Mouse (Mus musculus) liver, embryonic 11.5 days (tissue): ENCODE results near the gene Eps8l2. TPM values are rescaled to one million over a fixed set of nuclear protein-coding genes. Genes with fewer than 3 reads are reported as not detected.
A peak's percentile ranks its signal among the peaks of the same experiment; 100 is the strongest.

Source experiments
- ATAC-seq: fragments of 200-750 bp; cut with Nextera tagmentation; replicated peaks from 2 replicates; pipeline ENCODE4 v1.8.0; 2017; ENCODE audit warnings: moderate number of reproducible peaks, mild to moderate bottlenecking, moderate TSS enrichment, moderate library complexity; ENCODE audit not compliant: low FRiP score
- DNase-seq: peaks from one replicate; pipeline ENCODE4 v3.0.0-alpha.2; 2017; ENCODE audit warnings: low spot score
- H3K27ac ChIP-seq: fragments of 300-500 bp; sonication (generic); 2 replicates; pipeline ENCODE4 v1.5.1; 2014; ENCODE audit warnings: mild to moderate bottlenecking, low read depth, low read length, control low read depth
- H3K27me3 ChIP-seq: fragments of 300-500 bp; sonication (generic); replicated peaks from 2 replicates; pipeline ENCODE4 v1.6.1; 2014; ENCODE audit warnings: low read length, mixed read lengths; ENCODE audit not compliant: control insufficient read depth, insufficient read depth
- H3K36me3 ChIP-seq: fragments of 300-500 bp; sonication (generic); 2 replicates; pipeline ENCODE4 v1.6.1; 2014; ENCODE audit warnings: mild to moderate bottlenecking, low read length, moderate library complexity, mixed read lengths; ENCODE audit not compliant: control insufficient read depth, insufficient read depth
- H3K4me1 ChIP-seq: fragments of 300-500 bp; sonication (generic); replicated peaks from 2 replicates; pipeline ENCODE4 v1.6.1; 2014; ENCODE audit warnings: low read length, mixed read lengths; ENCODE audit not compliant: control insufficient read depth, insufficient read depth
- H3K4me2 ChIP-seq: fragments of 300-500 bp; sonication (generic); 2 replicates; pipeline ENCODE4 v1.6.1; 2014; ENCODE audit warnings: mild to moderate bottlenecking, control low read depth, moderate library complexity
- H3K4me3 ChIP-seq: fragments of 300-500 bp; sonication (generic); 2 replicates; pipeline ENCODE4 v1.5.1; 2014; ENCODE audit warnings: low read depth, low read length, control low read depth
- H3K9ac ChIP-seq: fragments of 300-500 bp; sonication (generic); 2 replicates; pipeline ENCODE4 v1.6.1; 2014; ENCODE audit warnings: low read depth, low read length, control low read depth
- H3K9me3 ChIP-seq: fragments of 300-500 bp; sonication (generic); 2 replicates; pipeline ENCODE4 v1.6.1; 2016; ENCODE audit warnings: low read length, inconsistent platforms, mixed read lengths; ENCODE audit not compliant: control insufficient read depth
- WGBS: fragments of 180-500 bp; shearing (Covaris S2); extraction: QIAGEN DNeasy Blood & Tissue Kit; methylation state at CpG from one replicate; pipeline ENCODE4 v1.1.7; 2014; 5-methylcytosine and 5-hydroxymethylcytosine counted together
- polyA plus RNA-seq: library from polyadenylated mRNA; unstranded; fragments of >200 nt; fragmentation: Nextera tagmentation; extraction: Ambion mirVana; gene quantifications from 2 replicates; pipeline ENCODE4 v1.2.1, GENCODE M21; 2014

The Eps8l2 gene
- polyA plus RNA-seq, 1 experiment from 2014 or later = 5.4 TPM

DNA sequence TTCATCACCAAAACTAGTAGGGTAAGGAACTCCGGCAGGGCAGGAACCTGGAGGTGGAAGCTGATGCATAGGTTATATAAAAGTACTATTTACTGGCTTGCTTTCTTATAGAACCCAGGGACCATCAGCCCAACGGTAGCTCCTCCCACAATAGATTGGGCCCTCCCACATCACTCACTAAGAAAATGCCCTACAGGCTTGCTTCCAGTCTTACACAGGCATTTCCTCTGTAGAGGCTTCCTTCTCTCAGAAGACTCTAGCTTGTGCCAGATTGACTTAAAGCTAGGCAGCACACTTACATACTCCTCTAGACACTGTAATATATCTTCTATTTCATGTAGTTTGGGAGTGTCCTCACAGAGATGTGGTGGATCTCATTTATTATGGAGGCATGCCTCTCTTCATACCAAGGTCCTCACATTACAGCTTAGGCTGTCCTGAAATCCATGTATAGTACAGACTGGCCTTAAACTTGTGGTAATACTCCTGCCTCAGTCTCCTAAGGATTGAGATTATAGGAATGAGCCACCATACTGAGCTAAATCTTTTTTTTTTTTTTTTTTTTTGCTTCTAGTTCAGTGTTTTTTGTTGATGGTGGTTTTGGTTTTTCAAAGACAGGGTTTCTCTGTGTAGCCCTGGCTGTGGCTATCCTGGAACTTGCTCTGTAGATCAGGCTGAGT, 49.3 kb downstream of the Eps8l2 start:
- H3K36me3 ChIP-seq = no peaks in the 10 kb centered on the region
- peak overlapping the region; percentile 90 for H3K27ac ChIP-seq
- no peaks in the 10 kb centered on the region for H3K9me3 ChIP-seq
- H3K9ac ChIP-seq = 0 out of 2 replicates have a peak overlapping the region, but pooled peaks have one; percentile 34
- H3K27me3 ChIP-seq = 0 out of 2 replicates have a peak, but pooled peaks cover 2% of the 10 kb centered on the region
- 45% methylated on average over 2 of the region's 2 CpGs for WGBS
- H3K4me1 ChIP-seq = peaks cover 40% of the 10 kb centered on the region
- DNase-seq = no peak
- H3K4me3 ChIP-seq = no peak overlapping the region
- ATAC-seq = no peak
- peak overlapping the region; percentile 34 for H3K4me2 ChIP-seq

DNA sequence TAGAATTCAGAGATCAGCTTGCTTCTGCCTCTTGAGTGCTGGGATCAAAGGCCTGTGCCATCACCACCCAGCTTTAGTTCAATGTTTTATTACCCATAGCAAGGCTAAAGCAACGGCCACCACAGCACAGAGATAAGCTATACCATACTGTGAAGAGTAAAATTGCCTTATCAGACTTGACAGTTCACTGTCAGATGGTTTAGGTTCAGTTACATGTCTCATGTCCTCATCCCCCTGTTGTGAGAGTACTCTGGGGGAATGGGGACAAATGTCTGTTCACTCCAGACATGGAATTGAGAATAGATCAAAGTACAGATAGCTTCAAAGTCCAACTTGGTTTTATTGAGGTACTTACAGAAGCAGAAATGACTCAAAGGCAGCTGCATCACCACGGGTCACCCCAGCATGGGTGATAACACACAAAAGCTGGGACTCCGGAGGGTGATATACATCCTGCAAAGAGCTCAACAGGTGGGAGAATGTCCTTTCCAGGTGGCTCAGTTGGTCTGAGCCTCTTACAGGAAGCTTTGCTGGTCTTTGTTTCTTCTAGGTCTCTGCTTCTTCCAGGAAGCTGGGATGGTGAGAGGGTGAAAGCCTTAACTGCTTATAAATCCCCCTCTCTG, 49.9 kb downstream of the Eps8l2 start:
- 0 out of 2 replicates have a peak, but pooled peaks cover 2% of the 10 kb centered on the region for H3K27me3 ChIP-seq
- H3K4me2 ChIP-seq = peak overlapping the region; percentile 34
- H3K4me3 ChIP-seq = 0 out of 2 replicates have a peak overlapping the region, but pooled peaks have one; percentile 5
- peak overlapping the region; percentile 34; the same call in 1 of the 2 replicates for H3K9ac ChIP-seq
- no peaks in the 10 kb centered on the region for H3K9me3 ChIP-seq
- no peak for DNase-seq
- peak overlapping the region; percentile 90 for H3K27ac ChIP-seq
- ATAC-seq = peak; percentile 53
- WGBS = 36% methylated on average over 3 of the region's 3 CpGs
- H3K4me1 ChIP-seq = peaks cover 45% of the 10 kb centered on the region
- no peaks in the 10 kb centered on the region for H3K36me3 ChIP-seq

DNA sequence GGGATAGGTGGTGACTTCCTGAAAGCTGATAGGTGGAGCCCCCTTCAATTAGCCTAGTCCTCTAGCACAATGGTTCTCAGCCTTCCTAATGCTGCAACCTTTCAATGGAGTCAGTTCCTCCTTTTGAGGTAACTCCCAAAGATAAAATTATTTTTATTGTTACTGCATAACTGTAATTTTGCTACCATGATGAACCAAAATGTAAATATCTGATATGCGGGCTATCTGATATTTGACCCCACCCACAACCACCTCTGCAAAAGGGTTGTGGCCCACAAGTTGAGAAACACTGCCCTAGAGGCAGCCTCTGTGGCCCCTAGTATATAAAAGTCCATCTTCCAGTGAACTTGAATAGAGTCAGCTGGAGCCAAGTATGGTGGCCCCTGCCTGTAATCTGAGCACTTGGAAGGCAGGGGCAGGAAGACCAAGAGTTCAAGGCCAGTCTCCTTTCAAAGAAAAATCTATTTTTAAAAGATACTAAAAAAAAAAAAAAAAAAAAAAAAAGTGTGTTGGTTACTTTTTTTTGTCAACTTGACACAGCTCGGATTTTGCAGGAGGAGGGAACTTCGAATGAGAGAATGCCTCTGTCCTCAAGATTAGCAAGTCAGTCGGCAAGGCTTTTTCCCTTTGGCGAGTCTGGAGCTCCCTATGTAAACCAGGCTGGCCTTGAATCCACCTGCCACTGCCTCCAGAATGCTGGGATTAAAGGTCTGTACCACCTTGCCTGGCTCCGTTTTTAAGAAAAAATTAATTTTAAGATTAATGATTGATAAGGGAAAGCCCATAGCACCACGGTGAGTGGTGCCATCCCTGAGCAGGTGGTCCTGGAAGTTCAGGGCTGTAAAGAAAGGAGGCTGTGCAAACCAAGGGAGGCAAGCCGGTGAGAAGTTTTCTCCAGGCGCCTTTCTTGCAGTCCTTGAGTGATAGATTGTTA, 51.9 kb downstream of the Eps8l2 start:
- peak overlapping the region; percentile 75; the same call in 1 of the 2 replicates for H3K4me3 ChIP-seq
- WGBS = 52% methylated on average over 9 of the region's 9 CpGs
- peak overlapping the region; percentile 90 for H3K27ac ChIP-seq
- no peaks in the 10 kb centered on the region for H3K36me3 ChIP-seq
- DNase-seq (no peak), ATAC-seq (no peak)
- no peaks in the 10 kb centered on the region for H3K27me3 ChIP-seq
- peaks cover 57% of the 10 kb centered on the region for H3K4me1 ChIP-seq
- peak overlapping the region; percentile 96 for H3K4me2 ChIP-seq
- no peaks in the 10 kb centered on the region for H3K9me3 ChIP-seq
- peak overlapping the region; percentile 26; the same call in 1 of the 2 replicates for H3K9ac ChIP-seq

DNA sequence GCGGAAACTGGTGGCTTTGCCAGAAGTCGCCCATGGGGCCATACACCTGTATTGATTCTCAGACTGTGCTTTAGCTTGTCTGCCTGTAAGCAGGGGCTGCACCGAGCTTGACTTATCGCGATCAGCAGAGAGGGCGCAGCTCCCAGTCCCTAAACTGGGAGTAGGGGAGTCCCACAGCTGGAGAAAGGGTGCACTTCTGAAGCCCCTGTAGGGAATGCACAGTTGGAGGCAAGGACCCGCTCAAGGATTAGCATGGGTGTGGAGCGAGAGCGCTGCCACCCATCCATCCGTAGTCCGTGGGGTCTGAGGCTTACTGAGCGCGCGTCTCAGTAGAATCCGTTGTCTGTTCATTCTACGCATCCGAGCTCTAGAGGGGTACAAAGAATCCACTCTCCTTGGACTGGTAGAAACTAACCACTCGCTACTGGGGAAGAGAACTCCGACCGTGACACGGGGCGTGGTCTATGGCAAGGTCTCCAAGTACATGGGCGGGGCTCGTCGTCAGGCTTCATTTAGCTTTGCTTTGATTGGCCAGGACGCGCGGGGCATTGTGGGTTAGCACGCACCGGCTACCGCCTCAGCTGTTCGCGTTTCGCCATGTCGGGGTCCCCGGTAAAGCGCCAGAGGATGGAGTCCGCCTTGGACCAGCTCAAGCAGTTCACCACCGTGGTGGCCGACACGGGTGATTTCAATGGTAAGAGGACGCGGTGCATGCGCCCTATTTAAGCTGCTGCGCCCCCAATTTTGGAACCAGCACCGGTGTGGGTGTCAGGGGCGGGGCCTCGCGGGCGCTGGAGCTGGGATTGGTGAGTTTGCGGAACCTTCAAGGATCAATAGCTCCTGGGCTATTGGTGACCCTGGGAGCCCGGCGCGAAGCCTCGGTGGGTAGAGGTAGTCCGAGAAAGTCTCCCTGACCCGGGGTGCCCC, 53.2 kb downstream of the Eps8l2 start, which contains the start of gene Taldo1:
TSS of gene Taldo1 (plus strand) at position 575 of the 927 bp plus-strand sequence.
- H3K27ac ChIP-seq = peak within 1 kb of the TSS; percentile 90
- peak; percentile 95 for DNase-seq
- no peaks in the 10 kb centered on the region for H3K9me3 ChIP-seq
- H3K4me2 ChIP-seq = peak within 1 kb of the TSS; percentile 96
- H3K4me3 ChIP-seq = peak within 1 kb of the TSS; percentile 75
- H3K27me3 ChIP-seq = no peaks in the 10 kb centered on the region
- peak within 1 kb of the TSS; percentile 74 for H3K9ac ChIP-seq
- peak; percentile 83 for ATAC-seq
- H3K36me3 ChIP-seq = peaks cover 4% of the 10 kb centered on the region; the same call in 1 of the 2 replicates
- under 1% methylated on average over 57 of the region's 57 CpGs for WGBS
- H3K4me1 ChIP-seq = peaks cover 57% of the 10 kb centered on the region

DNA sequence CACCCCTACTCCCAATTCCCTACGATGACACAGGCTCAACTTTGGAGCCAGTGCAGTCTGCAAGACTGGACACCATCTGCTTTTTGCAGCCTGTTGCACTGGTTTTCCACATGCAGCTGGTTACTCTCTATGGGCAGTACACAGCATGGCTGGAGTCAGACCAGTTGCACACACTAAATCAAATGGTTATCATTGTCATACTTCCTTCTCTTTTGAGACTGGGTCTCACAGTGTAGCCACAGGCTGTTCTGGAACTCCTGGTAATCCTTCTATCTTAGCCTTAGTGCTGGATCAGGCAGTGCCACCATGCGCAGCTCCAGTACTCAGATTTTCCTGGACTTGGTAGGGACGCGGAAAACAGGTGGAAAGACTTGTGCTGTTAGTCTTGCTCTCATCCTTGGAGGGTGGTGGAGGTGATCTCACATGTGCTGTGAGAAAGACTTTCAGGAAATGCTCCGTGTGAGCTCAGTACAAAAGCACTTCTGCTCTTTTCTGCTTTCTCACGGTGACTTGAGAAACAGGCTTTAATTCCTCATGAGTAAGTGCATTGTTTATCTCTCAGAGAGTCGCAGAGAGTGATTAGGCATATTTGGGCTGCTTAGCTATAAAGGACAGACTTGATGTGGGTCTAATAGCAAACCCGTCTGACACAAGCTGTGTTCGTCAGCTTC, 54.0 kb downstream of the Eps8l2 start:
- peak; percentile 29 for ATAC-seq
- 26% methylated on average over 9 of the region's 9 CpGs for WGBS
- DNase-seq = peak; percentile 45

DNA sequence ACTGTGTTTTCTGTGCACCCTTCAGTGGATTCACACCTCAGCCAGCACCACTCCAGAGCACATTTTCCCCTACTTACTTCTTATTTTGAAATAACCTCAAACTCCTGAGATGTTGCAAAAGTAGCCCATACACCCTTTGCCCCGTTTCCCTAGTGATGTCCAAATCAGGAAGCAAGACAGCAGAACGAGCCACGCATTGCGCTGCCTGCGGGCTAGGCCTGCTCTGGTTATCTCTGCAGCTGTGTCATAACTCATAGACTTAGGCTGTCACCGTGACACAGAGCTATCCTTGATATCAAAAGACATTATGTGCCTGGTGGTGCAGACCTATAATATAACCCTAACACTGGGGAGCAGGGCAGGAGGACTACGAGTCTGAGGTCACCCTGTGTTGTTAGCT, 55.5 kb downstream of the Eps8l2 start:
- peak; percentile 49 for ATAC-seq
- H3K4me3 ChIP-seq = peak overlapping the region; percentile 18; the same call in 1 of the 2 replicates
- H3K4me1 ChIP-seq = peaks cover 36% of the 10 kb centered on the region
- peaks cover 10% of the 10 kb centered on the region for H3K36me3 ChIP-seq
- no peaks in the 10 kb centered on the region for H3K27me3 ChIP-seq
- 38% methylated on average over 7 of the region's 7 CpGs for WGBS
- H3K4me2 ChIP-seq = peak overlapping the region; percentile 96
- H3K9me3 ChIP-seq = no peaks in the 10 kb centered on the region
- H3K9ac ChIP-seq = 0 out of 2 replicates have a peak overlapping the region, but pooled peaks have one; percentile 15
- H3K27ac ChIP-seq = peak overlapping the region; percentile 90
- DNase-seq = no peak

More for the DNA sequence above, 54.0 kb downstream of the Eps8l2 start:
- Histone ChIP-seq H3K27ac (peak overlapping the region; percentile 90), H3K9ac (peak overlapping the region; percentile 74), H3K4me3 (peak overlapping the region; percentile 75), H3K27me3 (no peaks in the 10 kb centered on the region), H3K9me3 (no peaks in the 10 kb centered on the region), H3K4me2 (peak overlapping the region; percentile 96), H3K36me3 (peaks cover 4% of the 10 kb centered on the region; the same call in 1 of the 2 replicates), H3K4me1 (peaks cover 50% of the 10 kb centered on the region)

DNA sequence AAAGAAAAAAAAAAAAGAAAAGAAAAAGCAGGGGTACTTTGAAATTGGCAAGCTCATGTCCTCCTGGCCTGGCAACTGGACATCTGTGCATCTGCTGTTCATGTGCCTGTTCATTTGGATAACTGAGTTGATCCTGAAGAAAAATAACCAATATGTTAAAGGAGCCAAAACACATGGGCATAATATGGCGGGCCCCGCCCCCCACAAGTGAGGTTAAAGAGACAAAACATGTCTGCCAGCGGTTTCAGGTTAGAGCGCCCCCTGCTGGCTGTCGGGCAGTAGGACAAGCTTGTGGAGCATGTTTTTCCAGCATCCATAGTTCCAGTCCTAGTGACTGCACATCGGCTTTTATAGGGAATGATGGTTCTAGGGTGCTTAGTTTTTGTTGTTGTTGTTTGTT, 56.1 kb downstream of the Eps8l2 start:
- Histone ChIP-seq H3K4me1 (peaks cover 31% of the 10 kb centered on the region), H3K4me2 (peak overlapping the region; percentile 96), H3K4me3 (no peak overlapping the region)

More for the DNA sequence above, 56.1 kb downstream of the Eps8l2 start:
- Histone ChIP-seq H3K9me3 (no peaks in the 10 kb centered on the region), H3K36me3 (peaks cover 13% of the 10 kb centered on the region), H3K27me3 (no peaks in the 10 kb centered on the region), H3K27ac (no peak overlapping the region), H3K9ac (no peak overlapping the region)
- DNase-seq = peak; percentile 81
- 16% methylated on average over 6 of the region's 6 CpGs for WGBS
- no peak for ATAC-seq
